Mouse (Mus musculus) neural tube, embryonic 15.5 days (tissue): ENCODE measurements at regions not wholly inside any gene's neighbourhood (a gene's known extent, or its start where the extent isn't known, plus 50 kb on each side); places are given as distances from the start of the nearest gene placed in this dataset.
"Not testable (repeated sequence)": the region's sequence is repeated elsewhere in the genome, so short reads cannot be mapped to it uniquely, and the experiment has no call there.

Experiments used
- ATAC-seq: fragments of 200-750 bp; cut with Nextera tagmentation; 2 replicates; pipeline ENCODE4 v1.8.0; 2017; ENCODE audit warnings: mild to moderate bottlenecking, moderate TSS enrichment, moderate library complexity; ENCODE audit not compliant: low FRiP score
- H3K27ac ChIP-seq: fragments of 300-500 bp; sonication (generic); replicated peaks from 2 replicates; pipeline ENCODE4 v1.5.1; 2015; ENCODE audit warnings: mild to moderate bottlenecking, inconsistent platforms
- H3K27me3 ChIP-seq: fragments of 300-500 bp; sonication (generic); replicated peaks from 2 replicates; pipeline ENCODE4 v1.6.1; 2015; ENCODE audit warnings: inconsistent platforms
- H3K36me3 ChIP-seq: fragments of 300-500 bp; sonication (generic); 2 replicates; pipeline ENCODE4 v1.6.1; 2015; ENCODE audit warnings: inconsistent platforms
- H3K4me1 ChIP-seq: fragments of 300-500 bp; sonication (generic); 2 replicates; pipeline ENCODE4 v1.6.1; 2015; ENCODE audit warnings: inconsistent platforms
- H3K4me2 ChIP-seq: fragments of 300-500 bp; sonication (generic); 2 replicates; pipeline ENCODE4 v1.6.1; 2015; ENCODE audit warnings: inconsistent platforms, mild to moderate bottlenecking, moderate library complexity
- H3K4me3 ChIP-seq: fragments of 300-500 bp; sonication (generic); replicated peaks from 2 replicates; pipeline ENCODE4 v1.5.1; 2015; ENCODE audit warnings: mild to moderate bottlenecking, inconsistent platforms
- H3K9ac ChIP-seq: fragments of 300-500 bp; sonication (generic); replicated peaks from 2 replicates; pipeline ENCODE4 v1.6.1; 2015; ENCODE audit warnings: mild to moderate bottlenecking, inconsistent platforms
- H3K9me3 ChIP-seq: fragments of 300-500 bp; sonication (generic); replicated peaks from 2 replicates; pipeline ENCODE4 v1.6.1; 2016; ENCODE audit warnings: inconsistent platforms
- WGBS: fragments of 180-500 bp; shearing (Covaris S2); methylation state at CpG from one replicate; pipeline ENCODE4 v1.1.7; 2015; ENCODE audit warnings: mixed read lengths; 5-methylcytosine and 5-hydroxymethylcytosine counted together

GRCm38 (mm10) chr11:41728839-41729238 lies 271.8 kb downstream of the Gabrg2 start:
- no peak overlapping the region for H3K4me2 ChIP-seq
- H3K9me3 ChIP-seq, result no peaks in the 10 kb centered on the region
- H3K27ac ChIP-seq, result no peak overlapping the region
- no peak overlapping the region for H3K9ac ChIP-seq
- H3K27me3 ChIP-seq, result no peaks in the 10 kb centered on the region
- H3K36me3 ChIP-seq, result no peaks in the 10 kb centered on the region
- H3K4me1 ChIP-seq, result no peaks in the 10 kb centered on the region
- 90% methylated on average over 2 of the region's 2 CpGs for WGBS
- no peak overlapping the region for H3K4me3 ChIP-seq
- no peak for ATAC-seq

DNA sequence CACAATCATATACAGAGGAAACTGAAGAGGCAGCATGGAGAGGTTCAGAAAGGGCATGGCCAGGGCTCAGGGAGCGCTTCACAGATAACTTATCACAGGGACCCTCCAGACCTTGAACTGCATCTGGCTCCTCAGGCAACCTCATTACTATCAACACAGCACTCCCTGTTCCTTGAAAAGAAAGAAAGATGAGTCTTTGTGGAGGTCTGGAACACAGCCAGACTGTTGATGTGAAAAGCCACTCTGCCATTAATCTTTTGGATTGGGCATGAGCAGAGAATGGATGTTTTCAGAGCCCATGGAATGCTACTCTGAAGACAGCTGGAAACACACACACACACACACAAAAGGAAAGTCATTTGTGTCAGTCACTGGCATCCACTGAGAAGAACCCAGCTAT lies 284.0 kb downstream of the Gabrg2 start:
- 61% methylated on average over 1 of the region's 1 CpGs for WGBS
- Histone ChIP-seq H3K36me3 (no peaks in the 10 kb centered on the region), H3K9me3 (no peaks in the 10 kb centered on the region), H3K4me3 (no peak overlapping the region), H3K9ac (no peak overlapping the region), H3K4me2 (no peak overlapping the region), H3K4me1 (no peaks in the 10 kb centered on the region), H3K27ac (no peak overlapping the region), H3K27me3 (no peaks in the 10 kb centered on the region)
- no peak for ATAC-seq

DNA sequence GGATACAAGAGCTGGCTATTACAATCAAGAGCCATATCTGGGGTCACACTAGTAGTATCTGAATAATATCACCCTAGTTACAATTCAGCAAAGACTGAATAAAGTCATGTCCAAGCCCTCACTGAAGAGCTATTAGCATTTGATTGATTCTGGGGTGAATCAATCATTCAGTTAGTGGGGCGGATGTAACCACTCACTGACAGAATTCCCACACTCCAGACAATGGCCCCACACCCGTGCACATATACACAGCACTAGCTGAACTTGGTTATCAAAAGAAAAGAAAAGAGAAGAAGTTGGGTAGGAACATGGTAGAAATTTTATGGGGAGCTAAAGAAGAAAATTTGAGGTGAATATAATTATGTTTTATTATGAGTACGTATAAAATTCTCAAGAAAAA lies 310.0 kb downstream of the Gabrg2 start:
- Histone ChIP-seq H3K4me1 (no peaks in the 10 kb centered on the region), H3K36me3 (no peaks in the 10 kb centered on the region), H3K4me3 (no peak overlapping the region), H3K27me3 (no peaks in the 10 kb centered on the region), H3K9me3 (no peaks in the 10 kb centered on the region), H3K4me2 (no peak overlapping the region), H3K27ac (no peak overlapping the region), H3K9ac (no peak overlapping the region)
- ATAC-seq, result no peak
- 35% methylated on average over 3 of the region's 3 CpGs for WGBS

DNA sequence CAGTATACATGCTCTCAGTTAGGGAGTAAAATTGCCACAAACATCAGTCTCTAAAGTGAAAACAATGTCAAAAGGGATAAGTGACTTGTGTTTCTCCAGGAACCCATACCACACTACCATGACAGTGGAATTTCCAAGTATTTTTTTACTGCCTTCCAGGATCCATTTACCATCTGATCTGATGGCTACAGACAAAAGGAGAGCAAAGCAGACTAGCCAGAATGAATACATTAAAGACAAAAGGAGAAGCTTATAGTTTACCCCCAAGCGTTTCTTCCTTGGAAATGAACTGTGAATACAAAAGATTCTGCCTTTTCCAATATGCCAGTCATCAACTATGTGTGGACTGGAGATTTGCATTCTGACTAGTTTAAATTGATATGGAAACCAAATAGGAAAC lies 317.7 kb downstream of the Gabrg2 start:
- H3K4me2 ChIP-seq, result no peak overlapping the region
- ATAC-seq, result no peak
- H3K9me3 ChIP-seq, result no peaks in the 10 kb centered on the region
- H3K9ac ChIP-seq, result no peak overlapping the region
- H3K4me1 ChIP-seq, result no peaks in the 10 kb centered on the region
- 17% methylated on average over 1 of the region's 1 CpGs for WGBS
- no peaks in the 10 kb centered on the region for H3K36me3 ChIP-seq
- H3K4me3 ChIP-seq, result no peak overlapping the region
- no peak overlapping the region for H3K27ac ChIP-seq
- H3K27me3 ChIP-seq, result no peaks in the 10 kb centered on the region

DNA sequence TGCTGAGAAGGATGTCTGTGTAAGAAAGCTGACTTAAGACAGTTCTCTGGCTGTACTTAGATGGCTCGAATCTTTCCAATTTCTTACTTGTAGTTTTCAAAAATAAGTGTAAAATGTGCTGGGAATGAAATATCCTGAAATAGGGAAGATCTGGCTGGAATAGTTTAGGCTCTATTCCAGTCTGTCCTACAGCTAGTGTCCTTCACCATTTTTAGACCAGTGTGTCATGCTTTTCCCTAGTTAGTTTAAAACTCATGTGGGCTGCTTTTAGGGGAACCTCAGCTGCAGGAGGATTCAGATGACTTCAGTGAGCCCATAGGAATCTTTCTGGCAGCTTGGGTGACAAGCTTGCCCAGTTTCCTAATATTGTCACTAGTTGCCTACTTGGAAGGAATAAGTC lies 348.1 kb downstream of the Gabrg2 start:
- H3K36me3 ChIP-seq, result no peaks in the 10 kb centered on the region
- H3K4me1 ChIP-seq, result no peaks in the 10 kb centered on the region
- no peak for ATAC-seq
- no peak overlapping the region for H3K4me3 ChIP-seq
- no peak overlapping the region for H3K4me2 ChIP-seq
- 91% methylated on average over 1 of the region's 1 CpGs for WGBS
- H3K27me3 ChIP-seq, result no peaks in the 10 kb centered on the region
- H3K27ac ChIP-seq, result no peak overlapping the region
- H3K9me3 ChIP-seq, result no peaks in the 10 kb centered on the region
- H3K9ac ChIP-seq, result no peak overlapping the region

GRCm38 (mm10) chr11:41645502-41645891 lies 355.2 kb downstream of the Gabrg2 start:
- H3K9ac ChIP-seq, result no peak overlapping the region
- no peak for ATAC-seq
- H3K4me3 ChIP-seq, result no peak overlapping the region
- H3K4me2 ChIP-seq, result no peak overlapping the region
- H3K9me3 ChIP-seq, result no peaks in the 10 kb centered on the region
- H3K4me1 ChIP-seq, result peaks cover 4% of the 10 kb centered on the region; the same call in 1 of the 2 replicates
- WGBS, result 26% methylated on average over 4 of the region's 4 CpGs
- no peaks in the 10 kb centered on the region for H3K36me3 ChIP-seq
- no peaks in the 10 kb centered on the region for H3K27me3 ChIP-seq
- no peak overlapping the region for H3K27ac ChIP-seq

GRCm38 (mm10) chr11:41644725-41645501 lies 355.7 kb downstream of the Gabrg2 start:
- Histone ChIP-seq H3K27me3 (no peaks in the 10 kb centered on the region), H3K9me3 (no peaks in the 10 kb centered on the region), H3K36me3 (no peaks in the 10 kb centered on the region), H3K9ac (no peak overlapping the region), H3K4me3 (no peak overlapping the region), H3K4me2 (no peak overlapping the region), H3K27ac (no peak overlapping the region), H3K4me1 (peaks cover 4% of the 10 kb centered on the region; the same call in 1 of the 2 replicates)
- WGBS, result 36% methylated on average over 7 of the region's 7 CpGs
- ATAC-seq, result peak; percentile 45

DNA sequence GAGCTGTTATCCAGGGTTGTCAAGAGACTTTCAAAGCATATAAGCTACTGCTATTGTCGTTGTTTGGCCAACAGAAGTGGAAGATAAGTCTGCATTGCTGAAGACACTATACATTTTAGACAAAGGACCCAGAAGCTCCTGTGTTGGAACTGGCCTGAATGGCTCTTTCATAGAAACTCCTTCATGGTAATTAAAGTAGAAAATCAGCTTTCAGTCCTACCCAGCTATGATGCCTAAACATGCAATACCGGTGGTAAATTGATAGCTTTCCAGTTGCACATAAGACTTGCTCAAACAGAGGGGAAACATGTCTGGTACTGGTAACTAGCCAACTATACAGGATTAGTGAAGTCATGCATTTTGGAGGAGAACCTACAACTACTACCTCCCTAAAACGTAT lies 356.6 kb downstream of the Gabrg2 start:
- Histone ChIP-seq H3K36me3 (no peaks in the 10 kb centered on the region), H3K27ac (no peak overlapping the region), H3K4me3 (no peak overlapping the region), H3K27me3 (no peaks in the 10 kb centered on the region), H3K9ac (no peak overlapping the region), H3K9me3 (no peaks in the 10 kb centered on the region), H3K4me1 (peaks cover 4% of the 10 kb centered on the region; the same call in 1 of the 2 replicates), H3K4me2 (no peak overlapping the region)
- WGBS, result 27% methylated on average over 3 of the region's 3 CpGs
- ATAC-seq, result no peak

GRCm38 (mm10) chr11:41599006-41599405 lies 401.7 kb downstream of the Gabrg2 start:
- H3K4me2 ChIP-seq, result no peak overlapping the region
- no peaks in the 10 kb centered on the region for H3K27me3 ChIP-seq
- H3K4me1 ChIP-seq, result no peaks in the 10 kb centered on the region
- no peak overlapping the region for H3K27ac ChIP-seq
- H3K4me3 ChIP-seq, result no peak overlapping the region
- 92% methylated on average over 1 of the region's 1 CpGs for WGBS
- no peaks in the 10 kb centered on the region for H3K36me3 ChIP-seq
- ATAC-seq, result no peak
- no peak overlapping the region for H3K9ac ChIP-seq
- H3K9me3 ChIP-seq, result no peaks in the 10 kb centered on the region

DNA sequence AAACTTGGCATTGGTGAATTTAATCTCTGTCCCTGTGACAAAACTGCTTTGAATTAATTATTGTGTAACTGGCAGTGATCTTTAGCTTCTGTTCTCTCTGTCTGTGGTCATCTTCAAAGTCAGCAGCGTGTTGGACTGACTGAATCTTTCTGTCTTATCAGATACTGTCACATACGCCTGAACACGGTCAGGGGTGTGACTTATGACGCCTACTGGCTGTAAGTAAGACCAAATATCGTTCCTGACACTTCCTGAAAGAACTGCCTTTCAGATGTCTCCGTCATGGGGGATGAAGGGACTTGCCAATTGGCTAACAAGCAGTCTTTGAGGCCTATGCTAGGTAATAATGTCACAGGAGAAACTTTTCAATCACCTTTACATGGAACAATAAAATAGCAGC lies 402.2 kb downstream of the Gabrg2 start:
- WGBS, result 78% methylated on average over 6 of the region's 6 CpGs
- Histone ChIP-seq H3K4me2 (no peak overlapping the region), H3K36me3 (no peaks in the 10 kb centered on the region), H3K9me3 (no peaks in the 10 kb centered on the region), H3K27ac (no peak overlapping the region), H3K9ac (no peak overlapping the region), H3K4me1 (no peaks in the 10 kb centered on the region), H3K4me3 (no peak overlapping the region), H3K27me3 (no peaks in the 10 kb centered on the region)
- no peak for ATAC-seq

GRCm38 (mm10) chr11:41591426-41591825 lies 409.2 kb downstream of the Gabrg2 start:
- 75% methylated on average over 4 of the region's 4 CpGs for WGBS
- not testable (repeated sequence) for ATAC-seq, H3K4me1 ChIP-seq, H3K36me3 ChIP-seq, H3K4me3 ChIP-seq, H3K4me2 ChIP-seq, H3K27me3 ChIP-seq, H3K27ac ChIP-seq, H3K9me3 ChIP-seq, H3K9ac ChIP-seq
